Mouse (Mus musculus): Measurements from ENCODE around the gene Gm2026. TPM values are rescaled to one million over a fixed set of nuclear protein-coding genes. Genes with fewer than 3 reads are reported as not detected.

The Gm2026 gene
- 8.7 and 8.8 TPM in 2 replicates for polyA plus RNA-seq (2012; rRNA removed)

DNA sequence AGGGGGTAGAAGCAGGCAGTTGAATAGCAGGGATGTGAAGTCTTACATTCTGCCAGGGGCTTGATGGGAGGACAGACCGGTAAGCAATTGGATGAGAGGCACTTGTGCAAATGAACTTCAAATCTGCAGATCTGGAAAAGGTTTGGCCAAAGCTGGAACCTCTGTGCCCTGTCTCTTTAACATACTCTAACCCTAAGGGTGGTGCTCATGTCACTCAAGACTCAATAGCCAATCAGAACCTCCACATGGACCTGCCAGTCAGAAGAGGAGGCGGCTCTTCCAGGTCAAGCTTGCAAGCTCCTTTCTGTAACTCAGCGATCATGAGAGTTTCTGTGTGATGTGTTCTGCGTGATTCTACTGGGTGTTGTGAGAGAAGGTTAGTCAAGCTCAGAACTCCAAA, at the start of gene Gm2026:
TSS of gene Gm2026 (plus strand) at position 301 of the 400 bp plus-strand sequence.

DNA sequence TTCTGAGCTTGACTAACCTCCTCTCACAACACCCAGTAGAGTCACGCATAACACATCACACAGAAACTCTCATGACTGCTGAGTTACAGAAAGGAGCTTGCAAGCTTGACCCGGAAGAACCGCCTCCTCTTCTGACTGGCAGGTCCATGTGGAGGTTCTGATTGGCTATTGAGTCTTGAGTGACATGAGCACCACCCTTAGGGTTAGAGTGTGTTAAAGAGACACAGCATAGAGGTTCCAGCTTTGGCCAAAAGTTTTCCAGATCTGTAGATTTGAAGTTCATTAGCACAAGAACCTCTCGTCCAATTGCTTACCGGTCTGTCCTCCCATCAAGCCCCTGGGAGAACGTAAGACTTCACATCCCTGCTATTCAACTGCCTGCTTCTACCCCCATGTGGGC, 34.1 kb upstream of the Gm2026 start, which contains the start of gene Zfp966:
TSS of gene Zfp966 (minus strand) at position 101 of the 400 bp plus-strand sequence.

Other genes with a start within 250 kb of the Gm2026 start
- not detected in 2 replicates for gene Gm2007, start 223.8 kb upstream of the Gm2026 start, polyA plus RNA-seq (2012; rRNA removed)
- 4.3 and 4.9 TPM in 2 replicates for gene Gm14288, start 164.2 kb upstream of the Gm2026 start, polyA plus RNA-seq (2012; rRNA removed)
- gene Gm6710, start 96.1 kb upstream of the Gm2026 start, polyA plus RNA-seq (2012; rRNA removed) = 11.0 and 12.1 TPM in 2 replicates
- 3.9 and 4.3 TPM in 2 replicates for gene Zfp966, start 34.2 kb upstream of the Gm2026 start, polyA plus RNA-seq (2012; rRNA removed)
- 0.57 and 0.98 TPM in 2 replicates for gene Gm2004, start 184.5 kb downstream of the Gm2026 start, polyA plus RNA-seq (2012; rRNA removed)